Mouse (Mus musculus) CD8-positive naive resting alpha-beta T cell, adult 57 days (primary cell): ENCODE results near the gene Gm867. TPM values are rescaled to one million over a fixed set of nuclear protein-coding genes. Genes with fewer than 3 reads are reported as not detected.

Experiments used
- total RNA-seq: library from RNA; stranded (reverse); gene quantifications from one replicate; pipeline ENCODE4 v1.2.4, GENCODE M21; 2023

Gene Gm867
- not detected for total RNA-seq

GRCm38 (mm10) chr10:75940520-75940919, at the start of gene Gm867:
Gm867 (minus strand) TSS chr10:75940672.

GRCm38 (mm10) chr10:75954381-75954811, 13.9 kb upstream of the Gm867 start, which contains the start of gene Gm5134:
Gm5134 (plus strand) TSS chr10:75954514.

DNA sequence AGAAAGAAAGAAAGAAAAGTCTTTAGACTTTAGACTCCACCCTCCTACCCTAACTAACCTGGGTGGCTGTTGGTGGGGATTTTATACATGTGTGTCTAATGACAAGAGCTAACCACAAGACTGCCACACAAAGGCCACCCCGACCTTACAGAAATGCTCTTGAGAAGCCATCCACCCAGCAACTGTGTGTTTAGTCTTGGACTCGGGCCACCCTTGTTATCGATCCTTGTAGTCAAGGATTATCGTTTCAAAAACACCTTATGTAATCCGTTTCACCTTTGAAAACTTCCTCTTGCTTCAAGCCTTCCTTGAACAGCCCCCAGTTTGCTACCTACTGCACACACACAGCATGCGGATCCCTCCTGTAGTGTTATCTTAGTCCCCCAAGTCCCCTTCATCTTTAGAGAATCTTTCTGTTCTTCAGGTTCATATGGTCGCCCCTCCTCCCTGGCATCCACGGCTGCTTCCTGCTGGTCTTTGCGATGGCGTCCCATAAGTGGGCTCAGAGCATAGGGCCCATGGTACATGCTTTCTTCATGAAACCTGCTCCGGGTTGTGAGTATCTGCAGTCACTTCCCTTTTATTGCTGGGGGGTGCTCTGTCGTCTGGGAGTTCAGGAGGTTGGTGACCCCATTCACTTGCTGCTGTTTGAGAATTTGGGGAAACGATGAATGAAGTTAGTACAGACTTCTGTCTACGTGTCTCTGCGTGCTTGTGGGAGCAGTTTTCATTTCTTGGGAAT, 2.4 kb upstream of the Gm867 start, which contains the start of gene Vpreb3:
Gene Vpreb3 (plus strand): TSS at position 322 of the 742 bp plus-strand sequence.

DNA sequence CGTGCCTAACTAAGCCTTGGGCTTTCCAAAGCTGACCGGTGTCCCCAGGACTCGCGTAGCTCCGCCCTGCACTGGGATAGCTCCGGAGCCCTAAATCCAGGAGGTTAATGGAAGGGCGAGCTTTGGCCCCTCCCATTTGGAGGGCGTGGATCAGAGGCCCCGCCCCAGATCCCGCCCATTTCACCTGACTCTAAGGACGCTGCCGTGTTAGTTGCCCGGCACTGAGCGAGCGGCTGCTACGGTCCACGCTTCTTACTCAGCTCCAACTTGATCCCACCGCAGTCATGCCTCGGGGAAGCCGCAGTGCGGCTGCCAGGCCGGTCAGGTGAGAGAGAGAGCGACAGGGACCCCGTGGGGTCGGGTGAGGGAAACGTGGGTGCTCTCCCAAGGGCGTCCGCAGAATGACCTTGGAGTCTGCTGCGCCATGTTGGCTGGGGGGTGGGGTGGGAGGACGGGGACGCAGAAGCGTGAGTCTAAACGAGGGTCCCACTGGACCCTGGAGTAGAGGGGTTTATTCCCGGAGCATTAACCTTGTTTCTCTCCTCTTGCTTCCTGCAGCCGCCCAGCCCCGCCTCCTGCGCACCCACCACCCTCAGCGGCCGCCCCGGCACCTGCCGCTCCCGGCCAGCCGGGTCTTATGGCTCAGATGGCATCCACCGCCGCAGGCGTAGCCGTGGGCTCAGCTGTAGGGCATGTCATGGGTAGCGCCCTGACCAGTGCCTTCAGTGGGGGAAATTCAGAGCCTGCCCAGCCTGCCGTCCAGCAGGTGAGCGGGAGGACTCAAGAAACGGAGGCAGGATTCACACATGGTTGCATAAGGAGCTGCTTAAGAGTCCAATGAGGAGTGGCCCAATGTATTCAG, 4.6 kb downstream of the Gm867 start, which contains the start of gene Mmp11:
Gene Mmp11 (minus strand): TSS at position 817 of the 862 bp plus-strand sequence.

DNA sequence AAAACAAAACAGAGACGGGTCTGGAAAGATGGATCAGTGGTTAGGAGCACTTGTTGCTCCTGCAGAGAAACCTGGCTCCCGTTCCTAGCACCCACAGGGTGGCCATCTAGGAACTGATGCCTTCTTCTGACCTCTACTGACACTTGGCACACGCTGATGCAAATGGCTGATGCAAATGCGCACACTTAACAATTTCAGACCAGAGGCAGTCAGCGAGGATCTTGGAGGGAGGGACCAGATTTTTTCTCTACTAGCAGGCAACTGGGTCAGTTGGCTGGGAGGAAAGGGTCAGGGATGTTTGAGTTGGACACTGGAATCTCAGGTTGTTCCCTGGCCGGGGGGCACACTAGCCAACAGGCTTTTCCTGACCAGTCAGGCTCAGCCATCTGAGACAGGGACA, 7.6 kb downstream of the Gm867 start, which contains the start of gene Chchd10:
Gene Chchd10 (plus strand): TSS at position 240 of the 400 bp plus-strand sequence.

GRCm38 (mm10) chr10:75921026-75921725, 19.3 kb downstream of the Gm867 start, which contains the start of gene Smarcb1:
Smarcb1 (minus strand) TSS chr10:75921617.

GRCm38 (mm10) chr10:75893089-75893750, 47.3 kb downstream of the Gm867 start, which contains the start of gene Derl3:
Derl3 (plus strand) TSS chr10:75893413.

Other genes starting within 250 kb of the Gm867 start
- gene Cabin1, start 176.3 kb downstream of the Gm867 start, total RNA-seq: 129 TPM
- gene Ddt, start 167.3 kb downstream of the Gm867 start, total RNA-seq: 28.8 TPM
- gene Gm20441, start 159.7 kb downstream of the Gm867 start, total RNA-seq: not detected
- 4.0 TPM for gene Gstt3, start 159.3 kb downstream of the Gm867 start, total RNA-seq
- not detected for gene Gstt1, start 142.1 kb downstream of the Gm867 start, total RNA-seq
- not detected for gene Gstt4, start 118.1 kb downstream of the Gm867 start, total RNA-seq
- gene Gstt2, start 103.2 kb downstream of the Gm867 start, total RNA-seq: 41.2 TPM
- gene Mif, start 80.4 kb downstream of the Gm867 start, total RNA-seq: 289 TPM
- 3.4 TPM for gene Derl3, start 47.3 kb downstream of the Gm867 start, total RNA-seq
- 54.4 TPM for gene Smarcb1, start 19.1 kb downstream of the Gm867 start, total RNA-seq
- 22.5 TPM for gene Chchd10, start 7.5 kb downstream of the Gm867 start, total RNA-seq
- 2.2 TPM for gene Mmp11, start 4.2 kb downstream of the Gm867 start, total RNA-seq
- 11.1 TPM for gene Vpreb3, start 2.4 kb upstream of the Gm867 start, total RNA-seq
- gene Gm5134, start 13.8 kb upstream of the Gm867 start, total RNA-seq: 0.95 TPM
- 18.5 TPM for gene Zfp280b, start 92.0 kb upstream of the Gm867 start, total RNA-seq
- not detected for gene Slc5a4b, start 170.3 kb upstream of the Gm867 start, total RNA-seq
- not detected for gene Slc5a4a, start 206.8 kb upstream of the Gm867 start, total RNA-seq